Mouse (Mus musculus) limb, embryonic 12.5 days (tissue): ENCODE measurements around the gene Tbc1d24. TPM values are rescaled to one million over a fixed set of nuclear protein-coding genes. Genes with fewer than 3 reads are reported as not detected.
A peak's percentile ranks its signal among the peaks of the same experiment; 100 is the strongest.

Experiments
- ATAC-seq: fragments of 200-750 bp; cut with Nextera tagmentation; 2 replicates; pipeline ENCODE4 v1.8.0; 2017; ENCODE audit warnings: low read depth, moderate TSS enrichment; ENCODE audit not compliant: insufficient number of reproducible peaks, insufficient read depth, low FRiP score, low TSS enrichment
- H3K27ac ChIP-seq: fragments of 300-500 bp; sonication (generic); 2 replicates; pipeline ENCODE4 v1.5.1; 2016; ENCODE audit warnings: mild to moderate bottlenecking, moderate library complexity
- H3K27me3 ChIP-seq: fragments of 300-500 bp; sonication (generic); 2 replicates; pipeline ENCODE4 v1.6.1; 2016; ENCODE audit warnings: mild to moderate bottlenecking, moderate library complexity
- H3K36me3 ChIP-seq: fragments of 300-500 bp; sonication (generic); 2 replicates; pipeline ENCODE4 v1.6.1; 2016; ENCODE audit warnings: mild to moderate bottlenecking, moderate library complexity
- H3K4me1 ChIP-seq: fragments of 300-500 bp; sonication (generic); replicated peaks from 2 replicates; pipeline ENCODE4 v1.6.1; 2016
- H3K4me2 ChIP-seq: fragments of 300-500 bp; sonication (generic); 2 replicates; pipeline ENCODE4 v1.6.1; 2016; ENCODE audit warnings: mild to moderate bottlenecking, moderate library complexity
- H3K4me3 ChIP-seq: fragments of 300-500 bp; sonication (generic); replicated peaks from 2 replicates; pipeline ENCODE4 v1.5.1; 2016; ENCODE audit warnings: mild to moderate bottlenecking
- H3K9ac ChIP-seq: fragments of 300-500 bp; sonication (generic); replicated peaks from 2 replicates; pipeline ENCODE4 v1.6.1; 2016; ENCODE audit warnings: mild to moderate bottlenecking, moderate library complexity
- H3K9me3 ChIP-seq: fragments of 300-500 bp; sonication (generic); 2 replicates; pipeline ENCODE4 v1.6.1; 2016; ENCODE audit warnings: mild to moderate bottlenecking, moderate library complexity
- WGBS: fragments of 180-500 bp; shearing (Covaris S2); methylation state at CpG from one replicate; pipeline ENCODE4 v1.1.7; 2016; 5-methylcytosine and 5-hydroxymethylcytosine counted together
- polyA plus RNA-seq: library from polyadenylated mRNA; unstranded; fragments of >200 nt; fragmentation: Nextera tagmentation; extraction: Ambion mirVana; gene quantifications from 2 replicates; pipeline ENCODE4 v1.2.1, GENCODE M21; 2016

Gene Tbc1d24
- polyA plus RNA-seq, 1 experiment from 2014 or later, result 6.7 TPM

GRCm38 (mm10) chr17:24201092-24201491 lies 4.3 kb downstream of the Tbc1d24 start:
- ATAC-seq, result no peak
- H3K9ac ChIP-seq, result no peak overlapping the region
- no peaks in the 10 kb centered on the region for H3K9me3 ChIP-seq
- H3K27me3 ChIP-seq, result peaks cover 3% of the 10 kb centered on the region; the same call in 1 of the 2 replicates
- H3K36me3 ChIP-seq, result no peaks in the 10 kb centered on the region
- WGBS, result 79% methylated on average over 4 of the region's 4 CpGs
- no peak overlapping the region for H3K4me2 ChIP-seq
- no peak overlapping the region for H3K4me3 ChIP-seq
- H3K4me1 ChIP-seq, result peaks cover 26% of the 10 kb centered on the region
- H3K27ac ChIP-seq, result no peak overlapping the region

- H3K9ac ChIP-seq, result no peak overlapping the region
- no peaks in the 10 kb centered on the region for H3K36me3 ChIP-seq
- H3K4me1 ChIP-seq, result peaks cover 18% of the 10 kb centered on the region
- H3K27me3 ChIP-seq, result no peaks in the 10 kb centered on the region
- H3K4me2 ChIP-seq, result no peak overlapping the region
- H3K9me3 ChIP-seq, result no peaks in the 10 kb centered on the region
- H3K4me3 ChIP-seq, result no peak overlapping the region
- ATAC-seq, result no peak
- no peak overlapping the region for H3K27ac ChIP-seq
- 60% methylated on average over 4 of the region's 4 CpGs for WGBS
Observed at GRCm38 (mm10) chr17:24199741-24200140, 5.6 kb downstream of the Tbc1d24 start.

GRCm38 (mm10) chr17:24199252-24199651 lies 6.1 kb downstream of the Tbc1d24 start:
- ATAC-seq, result no peak
- Histone ChIP-seq H3K4me1 (peaks cover 18% of the 10 kb centered on the region), H3K27ac (no peak overlapping the region), H3K4me3 (no peak overlapping the region), H3K36me3 (no peaks in the 10 kb centered on the region), H3K9ac (no peak overlapping the region), H3K27me3 (no peaks in the 10 kb centered on the region), H3K9me3 (no peaks in the 10 kb centered on the region), H3K4me2 (no peak overlapping the region)
- WGBS, result 74% methylated on average over 4 of the region's 4 CpGs

- no peaks in the 10 kb centered on the region for H3K9me3 ChIP-seq
- H3K27me3 ChIP-seq, result no peaks in the 10 kb centered on the region
- WGBS, result 72% methylated on average over 15 of the region's 15 CpGs
- no peaks in the 10 kb centered on the region for H3K36me3 ChIP-seq
- H3K4me3 ChIP-seq, result no peak overlapping the region
- no peak for ATAC-seq
- no peak overlapping the region for H3K4me2 ChIP-seq
- H3K9ac ChIP-seq, result no peak overlapping the region
- no peak overlapping the region for H3K27ac ChIP-seq
- H3K4me1 ChIP-seq, result peaks cover 13% of the 10 kb centered on the region
Observed at GRCm38 (mm10) chr17:24197032-24197824, 8.1 kb downstream of the Tbc1d24 start.

- no peaks in the 10 kb centered on the region for H3K36me3 ChIP-seq
- no peak overlapping the region for H3K4me3 ChIP-seq
- 63% methylated on average over 2 of the region's 2 CpGs for WGBS
- H3K9me3 ChIP-seq, result no peaks in the 10 kb centered on the region
- H3K27ac ChIP-seq, result no peak overlapping the region
- H3K4me1 ChIP-seq, result peaks cover 18% of the 10 kb centered on the region
- H3K4me2 ChIP-seq, result no peak overlapping the region
- H3K9ac ChIP-seq, result no peak overlapping the region
- ATAC-seq, result no peak
- no peaks in the 10 kb centered on the region for H3K27me3 ChIP-seq
Observed at GRCm38 (mm10) chr17:24195349-24195748, 10.0 kb downstream of the Tbc1d24 start.

- peaks cover 18% of the 10 kb centered on the region for H3K4me1 ChIP-seq
- WGBS, result 83% methylated on average over 5 of the region's 5 CpGs
- H3K27ac ChIP-seq, result no peak overlapping the region
- H3K9ac ChIP-seq, result no peak overlapping the region
- ATAC-seq, result peak; percentile 8; the same call in 1 of the 2 replicates
- no peak overlapping the region for H3K4me3 ChIP-seq
- H3K9me3 ChIP-seq, result no peaks in the 10 kb centered on the region
- no peaks in the 10 kb centered on the region for H3K27me3 ChIP-seq
- H3K4me2 ChIP-seq, result no peak overlapping the region
- peaks cover 6% of the 10 kb centered on the region; the same call in 1 of the 2 replicates for H3K36me3 ChIP-seq
Observed at GRCm38 (mm10) chr17:24193769-24194168, 11.6 kb downstream of the Tbc1d24 start.

- no peak for ATAC-seq
- no peak overlapping the region for H3K4me3 ChIP-seq
- peaks cover 11% of the 10 kb centered on the region; the same call in 1 of the 2 replicates for H3K36me3 ChIP-seq
- H3K4me1 ChIP-seq, result peaks cover 18% of the 10 kb centered on the region
- no peaks in the 10 kb centered on the region for H3K27me3 ChIP-seq
- no peaks in the 10 kb centered on the region for H3K9me3 ChIP-seq
- H3K27ac ChIP-seq, result no peak overlapping the region
- H3K9ac ChIP-seq, result no peak overlapping the region
- WGBS, result 82% methylated on average over 8 of the region's 8 CpGs
- no peak overlapping the region for H3K4me2 ChIP-seq
Observed at GRCm38 (mm10) chr17:24193268-24193667, 12.1 kb downstream of the Tbc1d24 start.

- Histone ChIP-seq H3K4me3 (no peak overlapping the region), H3K9ac (no peak overlapping the region), H3K27me3 (no peaks in the 10 kb centered on the region), H3K36me3 (peaks cover 15% of the 10 kb centered on the region), H3K27ac (no peak overlapping the region), H3K9me3 (no peaks in the 10 kb centered on the region), H3K4me2 (no peak overlapping the region), H3K4me1 (peaks cover 18% of the 10 kb centered on the region)
- no peak for ATAC-seq
- 68% methylated on average over 8 of the region's 8 CpGs for WGBS
Observed at GRCm38 (mm10) chr17:24192848-24193247, 12.5 kb downstream of the Tbc1d24 start.

- no peak overlapping the region for H3K27ac ChIP-seq
- no peaks in the 10 kb centered on the region for H3K27me3 ChIP-seq
- H3K4me3 ChIP-seq, result no peak overlapping the region
- H3K4me1 ChIP-seq, result peaks cover 18% of the 10 kb centered on the region
- ATAC-seq, result no peak
- H3K36me3 ChIP-seq, result peaks cover 17% of the 10 kb centered on the region
- H3K9ac ChIP-seq, result no peak overlapping the region
- WGBS, result 71% methylated on average over 4 of the region's 4 CpGs
- H3K9me3 ChIP-seq, result no peaks in the 10 kb centered on the region
- H3K4me2 ChIP-seq, result no peak overlapping the region
Observed at GRCm38 (mm10) chr17:24191481-24191880, 13.9 kb downstream of the Tbc1d24 start.

GRCm38 (mm10) chr17:24190934-24191333 lies 14.4 kb downstream of the Tbc1d24 start:
- Histone ChIP-seq H3K4me1 (peaks cover 18% of the 10 kb centered on the region), H3K9me3 (no peaks in the 10 kb centered on the region), H3K4me2 (no peak overlapping the region), H3K4me3 (no peak overlapping the region), H3K27ac (no peak overlapping the region), H3K9ac (no peak overlapping the region), H3K27me3 (no peaks in the 10 kb centered on the region), H3K36me3 (peaks cover 21% of the 10 kb centered on the region)
- WGBS, result 80% methylated on average over 2 of the region's 2 CpGs
- ATAC-seq, result no peak

GRCm38 (mm10) chr17:24174259-24174658 lies 31.1 kb downstream of the Tbc1d24 start:
- Histone ChIP-seq H3K4me1 (peaks cover 7% of the 10 kb centered on the region), H3K36me3 (no peaks in the 10 kb centered on the region), H3K27me3 (no peaks in the 10 kb centered on the region), H3K9me3 (no peaks in the 10 kb centered on the region), H3K9ac (no peak overlapping the region), H3K27ac (no peak overlapping the region), H3K4me3 (no peak overlapping the region), H3K4me2 (no peak overlapping the region)
- ATAC-seq, result no peak
- 72% methylated on average over 3 of the region's 3 CpGs for WGBS

- no peak for ATAC-seq
- WGBS, result 9% methylated on average over 3 of the region's 3 CpGs
- no peak overlapping the region for H3K4me3 ChIP-seq
- H3K4me2 ChIP-seq, result no peak overlapping the region
- no peaks in the 10 kb centered on the region for H3K36me3 ChIP-seq
- H3K9me3 ChIP-seq, result no peaks in the 10 kb centered on the region
- H3K27me3 ChIP-seq, result no peaks in the 10 kb centered on the region
- H3K27ac ChIP-seq, result no peak overlapping the region
- H3K4me1 ChIP-seq, result peaks cover 7% of the 10 kb centered on the region
- no peak overlapping the region for H3K9ac ChIP-seq
Observed at GRCm38 (mm10) chr17:24173423-24173822, 31.9 kb downstream of the Tbc1d24 start.
